Comparison of ENCODE assay signal across 27 mouse cellular contexts in genomic region chr13:111313506-111313905, GRCm38 (mm10). TPM values are rescaled to one million over a fixed set of nuclear protein-coding genes. Genes with fewer than 3 reads are reported as not detected.
"Had no signal": no experiment of that assay in that cellular context is flagged by ENCODE, and none has a peak within 500 bp of the region (broad histone marks: within the 10 kb centered on the region; RNA-seq: fewer than 3 reads in every experiment).

No protein-coding gene starts in this region.

RNA-seq across cellular contexts. Expression of gene Actbl2, which starts 58.7 kb away (rescaled TPM):
- total RNA-seq: common myeloid progenitor, adult 5-6 weeks; forebrain, postnatal 0 days; gastrocnemius, adult 18-20 months; gastrocnemius, adult 2 months; gastrocnemius, adult 8-10 months; gastrocnemius, postnatal 10 days; gastrocnemius, postnatal 14 days; gastrocnemius, postnatal 25 days; gastrocnemius, postnatal 36 days; gastrocnemius, postnatal 4 days; granulocyte monocyte progenitor cell, adult 5-6 weeks; heart, adult 18-20 months; heart, adult 2 months; heart, adult 8-10 months had no signal
- polyA plus RNA-seq: cortical plate, adult 2 months; embryonic facial prominence, embryonic 10.5 days; embryonic facial prominence, embryonic 11.5 days; embryonic facial prominence, embryonic 13.5 days; embryonic facial prominence, embryonic 14.5 days; erythroblast, embryonic 14.5 days; forebrain, embryonic 10.5 days; forebrain, embryonic 11.5 days; forebrain, embryonic 12.5 days; forebrain, embryonic 13.5 days; forebrain, embryonic 14.5 days; forebrain, embryonic 15.5 days; forebrain, embryonic 16.5 days; forebrain, postnatal 0 days; heart, adult 2 months had no signal
